Mouse (Mus musculus) myocyte (in vitro differentiated cells): ENCODE results near the gene H2al1b.

Experiments used
- CEBPB ChIP-seq: IDR thresholded peaks from 2 replicates; pipeline ENCODE4 v1.6.1; 2011; ENCODE audit warnings: mild to moderate bottlenecking, moderate library complexity; ENCODE audit not compliant: poor library complexity, insufficient read depth, severe bottlenecking
- E2F4 ChIP-seq: IDR thresholded peaks from one replicate; pipeline ENCODE4 v1.6.1; 2011; ENCODE audit warnings: mild to moderate bottlenecking, control low read depth, moderate library complexity; ENCODE audit not compliant: insufficient read depth
- MAX ChIP-seq: IDR thresholded peaks from one replicate; pipeline ENCODE4 v1.6.1; 2011; ENCODE audit warnings: low read depth, mild to moderate bottlenecking, control low read depth
- MYOD1 ChIP-seq, 3 experiments: IDR thresholded peaks; one replicate each; pipeline ENCODE4 v1.6.1; 2011; ENCODE audit warnings: control low read depth in 2 of 3, low read depth in 2 of 3, mild to moderate bottlenecking in 2 of 3, moderate library complexity in 1 of 3; ENCODE audit not compliant: insufficient read length in 2 of 3, control insufficient read depth in 1 of 3
- MYOG ChIP-seq, 3 experiments: IDR thresholded peaks; one replicate each; pipeline ENCODE4 v1.6.1; 2011; ENCODE audit warnings: control low read depth in 2 of 3, low read depth in 2 of 3, mild to moderate bottlenecking in 2 of 3; ENCODE audit not compliant: insufficient read length in 2 of 3, control insufficient read depth in 1 of 3, insufficient read depth in 1 of 3
- POLR2A ChIP-seq: IDR thresholded peaks from one replicate; pipeline ENCODE4 v1.6.1; 2011; ENCODE audit warnings: low read depth, mild to moderate bottlenecking, control low read depth, moderate library complexity; ENCODE audit not compliant: insufficient read length
- POLR2AphosphoS2 ChIP-seq: IDR thresholded peaks from one replicate; pipeline ENCODE4 v1.6.1; 2011; ENCODE audit warnings: low read depth, control low read depth; ENCODE audit not compliant: insufficient read length
- REST ChIP-seq: IDR thresholded peaks from one replicate; pipeline ENCODE4 v1.6.1; 2011; ENCODE audit warnings: mild to moderate bottlenecking, control low read depth, moderate library complexity; ENCODE audit not compliant: insufficient read depth, insufficient read length
- SRF ChIP-seq: IDR thresholded peaks from one replicate; pipeline ENCODE4 v1.6.1; 2011; ENCODE audit warnings: low read depth; ENCODE audit not compliant: control insufficient read depth, insufficient read length
- TCF12 ChIP-seq: IDR thresholded peaks from one replicate; pipeline ENCODE4 v1.6.1; 2011; ENCODE audit warnings: mild to moderate bottlenecking, control low read depth; ENCODE audit not compliant: poor library complexity, insufficient read depth, severe bottlenecking
- TCF3 ChIP-seq: IDR thresholded peaks from one replicate; pipeline ENCODE4 v1.6.1; 2011; ENCODE audit warnings: low read depth, control low read depth; ENCODE audit not compliant: insufficient read length
- USF1 ChIP-seq: IDR thresholded peaks from one replicate; pipeline ENCODE4 v1.6.1; 2011; ENCODE audit warnings: low read depth, mild to moderate bottlenecking, control low read depth, moderate library complexity

DNA sequence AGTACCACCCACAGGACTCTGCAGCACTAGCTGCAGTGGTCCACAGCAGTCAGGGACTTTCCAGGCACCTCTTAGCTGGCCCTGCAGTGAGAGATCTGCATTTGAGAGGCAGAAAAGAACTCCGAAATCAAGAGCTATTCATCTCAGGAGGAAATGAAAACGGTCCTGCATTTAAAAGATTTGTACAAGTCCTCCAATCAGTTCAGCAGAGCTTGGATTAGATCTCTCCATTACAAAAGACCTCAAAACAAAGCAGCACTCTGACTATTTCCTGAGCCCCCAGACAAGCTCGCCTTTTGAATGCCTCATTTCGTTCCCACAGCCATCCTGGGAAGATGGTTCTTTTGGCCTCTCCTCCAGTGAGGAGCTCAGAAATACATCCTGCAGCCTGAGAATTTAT is 13.0 kb upstream of the H2al1b start:
- no peak for TF ChIP-seq MYOD1 (IDR thresholded peaks at IDR 0.05; ENCODE audit: control insufficient read depth in 1 of 3, insufficient read length in 2 of 3, low read depth in 2 of 3)
- TF ChIP-seq USF1: no peak
- no peak for TF ChIP-seq E2F4
- TF ChIP-seq MAX: no peak
- TF ChIP-seq POLR2A: no peak
- TF ChIP-seq CEBPB: no peak
- TF ChIP-seq REST: no peak
- no peak for TF ChIP-seq TCF12
- no peak for TF ChIP-seq POLR2AphosphoS2
- TF ChIP-seq SRF: no peak
- TF ChIP-seq TCF3: no peak
- no peak for TF ChIP-seq MYOG (IDR thresholded peaks at IDR 0.05; ENCODE audit: control insufficient read depth in 1 of 3, insufficient read depth in 1 of 3, insufficient read length in 2 of 3, low read depth in 2 of 3)
